Mouse (Mus musculus) spleen, postnatal 36 days (tissue): ENCODE results near the gene Smtnl1.

ENCODE experiments used
- DNase-seq, 2 experiments: peaks; one replicate each; pipeline ENCODE4 v3.0.0; 2022; ENCODE audit warnings: low spot score in 2 of 2, mixed read lengths in 1 of 2

Smtnl1 gene

GRCm38 (mm10) chr2:84822552-84822951 is at the start of gene Smtnl1:
Gene Smtnl1, minus strand, starts transcription at chr2:84822652.
- DNase-seq: no peak

- DNase-seq: no peak
Observed at GRCm38 (mm10) chr2:84870623-84871160, 48.2 kb upstream of the Smtnl1 start.

- DNase-seq: no peak
Observed at GRCm38 (mm10) chr2:84868977-84869376, 46.5 kb upstream of the Smtnl1 start.

- DNase-seq: peak; percentile 68 to 73
Observed at GRCm38 (mm10) chr2:84868521-84868943, 46.1 kb upstream of the Smtnl1 start.

GRCm38 (mm10) chr2:84865616-84866571 is 43.4 kb upstream of the Smtnl1 start:
- DNase-seq: peak; percentile 40 to 52

- no peak for DNase-seq
Observed at GRCm38 (mm10) chr2:84862231-84862630, 39.8 kb upstream of the Smtnl1 start.

- DNase-seq: no peak
Observed at GRCm38 (mm10) chr2:84861430-84861829, 39.0 kb upstream of the Smtnl1 start.

- no peak for DNase-seq
Observed at GRCm38 (mm10) chr2:84859991-84860780, 37.7 kb upstream of the Smtnl1 start.

GRCm38 (mm10) chr2:84858551-84858950 is 36.1 kb upstream of the Smtnl1 start:
- no peak for DNase-seq

- DNase-seq: peak; percentile 36 to 39
Observed at GRCm38 (mm10) chr2:84855732-84856131, 33.3 kb upstream of the Smtnl1 start.

- no peak for DNase-seq
Observed at GRCm38 (mm10) chr2:84851130-84852040, 28.9 kb upstream of the Smtnl1 start.

GRCm38 (mm10) chr2:84850407-84851129 is 28.1 kb upstream of the Smtnl1 start:
- no peak for DNase-seq

GRCm38 (mm10) chr2:84845226-84845625 is 22.8 kb upstream of the Smtnl1 start:
- no peak for DNase-seq

GRCm38 (mm10) chr2:84843654-84844053 is 21.2 kb upstream of the Smtnl1 start:
- no peak for DNase-seq

- peak; percentile 74 to 83 for DNase-seq
Observed at GRCm38 (mm10) chr2:84841905-84842304, 19.5 kb upstream of the Smtnl1 start.

GRCm38 (mm10) chr2:84840748-84841563 is 18.5 kb upstream of the Smtnl1 start:
- no peak for DNase-seq

GRCm38 (mm10) chr2:84840016-84840747 is 17.7 kb upstream of the Smtnl1 start:
- peak; percentile 61 to 64 for DNase-seq
